Mouse (Mus musculus) testis, postnatal 14 days (tissue): ENCODE results near the gene Nfasc.
A peak's percentile ranks its signal among the peaks of the same experiment; 100 is the strongest.

Experiments used
- DNase-seq: peaks from one replicate; pipeline ENCODE4 v3.0.0; 2021; ENCODE audit warnings: low spot score

Nfasc gene

DNA sequence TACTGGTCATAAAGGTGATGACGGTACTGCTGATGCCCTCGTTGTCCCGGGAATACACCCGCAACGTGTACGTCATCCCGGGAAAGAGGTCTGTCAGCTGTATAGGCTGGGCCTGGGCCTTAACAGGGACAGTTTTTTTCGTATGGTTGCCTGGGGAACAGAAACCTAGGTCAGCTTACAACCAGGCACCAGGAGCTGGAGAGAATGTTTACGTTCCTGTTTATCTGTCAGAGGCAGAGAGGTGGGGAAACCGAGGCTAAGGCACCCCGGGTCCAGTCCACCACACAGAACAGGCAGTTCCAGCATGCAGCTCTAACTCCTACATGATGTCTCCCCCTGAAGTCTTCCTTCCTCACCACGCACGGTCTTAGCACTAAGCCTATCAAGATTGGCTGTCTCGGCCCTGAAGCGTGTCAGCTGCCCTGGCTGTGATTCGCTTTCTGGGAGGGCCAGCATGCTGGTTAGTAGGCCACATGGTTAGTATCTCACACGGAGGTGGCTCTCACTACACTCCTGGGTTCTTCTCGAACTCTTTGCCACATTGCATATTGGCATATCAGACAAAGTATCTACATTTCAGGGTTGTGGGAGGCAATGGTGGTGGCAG, 158.5 kb downstream of the Nfasc start:
- no peak for DNase-seq

DNA sequence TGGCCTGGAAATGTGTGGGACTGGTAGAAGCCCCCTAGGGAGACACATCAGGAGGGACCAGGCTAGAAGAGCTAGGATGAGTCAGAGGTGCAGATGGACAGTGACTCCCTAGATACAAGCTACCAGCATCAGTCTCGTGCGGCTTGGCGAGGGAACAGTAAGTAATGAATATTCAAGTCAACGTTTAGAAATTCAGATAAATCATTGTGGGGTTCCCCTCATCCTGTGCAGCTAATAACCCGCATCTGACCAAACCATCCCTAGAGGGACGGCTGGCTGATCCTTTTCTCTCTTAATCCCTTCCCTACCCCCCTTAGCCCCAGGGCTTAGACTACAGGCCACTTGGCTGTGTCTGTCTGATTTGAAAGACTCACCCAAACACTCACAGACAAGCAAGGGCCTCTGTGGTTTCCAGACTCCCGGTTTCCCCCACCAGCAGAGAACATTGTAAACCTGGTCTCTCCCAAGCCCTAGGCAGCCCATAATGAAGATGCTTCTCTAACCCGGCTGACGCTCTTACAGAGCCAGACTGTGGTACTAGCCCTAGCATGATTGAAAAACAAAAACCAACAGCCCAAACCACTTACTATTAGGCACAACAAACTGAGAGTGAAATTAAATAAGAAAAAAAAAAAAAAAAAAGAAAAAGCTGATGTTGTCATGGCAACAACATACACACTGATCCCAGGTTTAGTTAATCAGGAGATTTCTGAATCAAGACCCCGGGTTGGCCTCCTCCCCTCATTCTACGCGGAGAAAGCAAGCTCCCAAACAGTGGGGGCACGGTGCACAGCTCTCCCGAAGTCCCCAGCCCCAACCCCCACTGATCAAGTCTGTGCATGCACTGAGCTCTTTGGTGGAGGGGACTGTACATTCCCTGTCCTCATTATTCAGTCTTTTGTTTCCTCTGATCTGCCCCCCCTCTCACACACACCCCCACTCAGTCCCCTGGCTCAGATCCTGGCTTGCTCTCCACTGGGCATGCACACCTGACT, 159.5 kb downstream of the Nfasc start:
- DNase-seq: no peak

DNA sequence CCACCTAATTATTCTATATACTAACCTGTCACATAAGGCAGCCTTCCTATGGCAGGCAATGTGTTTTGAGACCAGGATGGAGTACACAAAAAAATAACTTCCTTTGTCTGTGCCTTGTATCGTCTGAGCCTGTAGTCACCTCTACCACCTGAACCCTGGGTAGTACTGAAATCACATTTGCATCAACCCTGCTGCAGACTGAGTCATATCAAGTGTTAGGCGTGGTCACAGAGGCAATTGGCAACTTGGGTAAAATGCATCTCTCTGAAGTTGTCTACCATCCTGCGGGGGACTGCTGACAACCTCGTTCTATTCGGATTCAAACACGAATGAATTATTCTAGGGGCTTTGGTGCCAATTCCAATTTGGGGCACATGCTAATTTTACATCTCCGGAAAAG, 161.5 kb downstream of the Nfasc start:
- DNase-seq: no peak

DNA sequence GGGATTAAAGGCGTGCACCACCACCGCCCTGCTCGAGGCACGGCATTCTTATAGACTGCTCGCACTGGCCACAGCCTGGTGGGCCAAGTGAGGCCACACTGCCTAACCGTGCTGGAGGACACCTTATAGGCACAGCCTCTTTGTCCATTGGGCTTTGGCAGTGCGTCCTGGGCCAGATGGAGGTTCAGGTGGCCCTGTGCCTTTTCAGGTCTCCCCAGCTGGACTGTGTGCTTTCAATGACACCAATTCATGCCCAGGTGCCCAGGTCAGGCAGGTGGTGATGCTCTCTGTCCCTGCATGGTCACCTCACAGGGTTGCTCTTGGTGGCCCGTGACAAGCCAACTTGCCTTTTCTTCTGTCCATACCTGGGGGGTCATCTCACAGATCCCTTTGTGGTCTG, 164.8 kb downstream of the Nfasc start:
- no peak for DNase-seq

DNA sequence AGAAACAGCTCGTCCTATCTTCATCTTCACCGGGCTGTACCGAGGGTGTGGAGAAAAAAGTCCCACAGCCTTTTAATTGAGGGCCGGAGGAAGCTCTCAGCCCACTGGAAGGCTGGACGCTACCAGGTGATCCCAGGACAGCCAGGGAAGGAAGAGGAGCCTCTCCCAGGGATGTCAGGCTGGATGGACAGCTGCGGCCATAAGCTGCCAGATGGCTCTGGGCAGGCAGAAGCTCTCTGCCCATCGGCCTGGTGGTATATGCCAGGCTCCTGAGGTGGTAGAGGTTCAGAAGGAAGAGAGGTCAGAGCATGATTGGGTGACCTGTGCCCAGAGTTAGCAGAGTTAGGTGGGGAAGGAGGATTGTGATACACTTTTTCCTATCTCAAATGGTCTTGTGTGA, 168.7 kb downstream of the Nfasc start:
- no peak for DNase-seq

DNA sequence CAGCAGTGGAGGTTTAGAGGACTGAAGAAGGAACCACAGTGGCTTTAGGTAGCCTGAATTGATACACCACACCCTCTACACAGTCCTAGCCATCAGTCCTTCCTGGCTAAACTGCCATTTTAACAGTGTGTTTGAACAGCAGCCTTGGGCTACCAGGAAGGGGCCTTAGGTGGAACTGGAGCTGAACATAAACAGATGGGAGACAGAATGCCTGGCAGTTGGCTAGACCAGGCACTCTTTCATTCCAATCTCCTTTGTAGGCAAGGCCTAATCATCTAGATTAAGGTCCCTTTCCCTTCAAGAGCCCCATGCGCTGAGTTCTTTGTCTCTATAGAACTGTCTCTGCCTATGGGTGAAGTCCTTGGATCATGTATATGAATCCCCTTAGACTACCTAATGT, 170.0 kb downstream of the Nfasc start:
- DNase-seq: no peak

DNA sequence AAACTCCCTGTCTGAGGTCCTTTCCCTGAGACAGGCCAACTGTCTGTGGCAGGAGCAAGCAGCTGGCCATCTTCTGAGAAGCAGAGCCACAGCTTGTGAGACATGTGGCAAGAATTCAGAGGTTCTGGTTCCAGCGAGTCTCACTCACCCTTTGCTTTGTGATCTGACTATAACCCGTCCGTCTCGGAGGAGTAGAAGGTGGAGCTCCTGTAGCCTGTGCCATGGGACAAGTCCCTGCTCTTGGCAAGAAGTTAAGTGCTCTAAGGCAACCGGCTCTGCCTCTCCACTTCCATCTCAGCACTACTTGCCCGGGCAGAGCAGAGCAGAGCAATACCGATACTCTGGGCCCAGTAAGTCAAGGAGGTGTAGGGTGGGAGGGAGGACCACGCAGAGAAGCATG, 170.7 kb downstream of the Nfasc start:
- DNase-seq: no peak

DNA sequence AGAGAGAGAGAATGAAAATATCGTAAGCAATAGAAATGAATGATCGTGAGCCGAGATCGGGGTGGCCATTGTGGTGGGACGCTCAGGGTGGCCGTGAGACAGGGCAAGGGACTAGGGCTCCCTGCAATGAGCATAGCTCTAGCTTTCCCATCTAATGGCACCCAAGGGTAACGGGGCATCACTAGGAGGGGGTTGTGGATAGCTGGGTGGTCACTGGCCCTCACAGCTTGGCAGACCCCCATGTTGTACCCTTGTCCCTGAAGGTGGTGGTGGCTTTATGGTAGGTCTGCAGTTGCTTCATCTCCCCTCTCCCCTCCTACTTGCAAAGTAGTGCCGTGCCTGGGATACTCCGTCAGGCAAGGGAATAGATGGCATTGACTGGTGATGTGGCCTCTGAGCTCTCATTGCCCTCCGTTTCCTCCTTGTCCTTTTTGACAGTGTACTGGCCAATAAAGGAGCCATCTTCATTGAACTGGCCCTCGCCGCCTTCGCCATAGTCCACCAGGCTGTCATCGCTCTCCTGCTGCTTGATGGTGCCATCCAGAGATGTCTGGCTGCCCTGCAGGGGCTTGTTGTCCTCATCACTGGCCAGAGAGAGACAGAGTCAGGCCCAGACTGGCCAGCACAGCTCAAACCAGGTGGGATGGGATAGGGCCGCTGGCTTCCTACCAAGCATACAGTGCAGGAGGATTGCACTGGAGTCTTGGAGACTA, 171.4 kb downstream of the Nfasc start:
- no peak for DNase-seq

DNA sequence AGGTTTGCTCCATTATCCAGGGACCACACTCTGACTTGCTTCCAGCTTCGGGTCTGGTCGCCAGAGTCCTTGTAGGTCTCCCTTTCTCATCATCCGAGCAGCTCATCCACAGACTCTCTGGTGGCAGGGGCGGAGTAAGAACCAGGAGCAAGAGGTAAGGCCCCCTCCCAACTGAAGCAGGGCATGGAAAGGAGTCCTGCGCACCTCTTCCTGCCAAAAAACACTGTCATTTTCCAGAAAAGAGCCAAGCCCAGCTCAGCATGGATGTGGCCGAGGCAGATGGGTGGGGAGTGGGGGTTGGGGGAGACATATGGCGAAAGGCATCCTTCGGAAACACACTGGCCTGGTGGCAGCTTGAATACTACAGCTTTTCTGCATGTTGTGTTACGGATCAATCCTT, 172.1 kb downstream of the Nfasc start:
- DNase-seq: no peak

DNA sequence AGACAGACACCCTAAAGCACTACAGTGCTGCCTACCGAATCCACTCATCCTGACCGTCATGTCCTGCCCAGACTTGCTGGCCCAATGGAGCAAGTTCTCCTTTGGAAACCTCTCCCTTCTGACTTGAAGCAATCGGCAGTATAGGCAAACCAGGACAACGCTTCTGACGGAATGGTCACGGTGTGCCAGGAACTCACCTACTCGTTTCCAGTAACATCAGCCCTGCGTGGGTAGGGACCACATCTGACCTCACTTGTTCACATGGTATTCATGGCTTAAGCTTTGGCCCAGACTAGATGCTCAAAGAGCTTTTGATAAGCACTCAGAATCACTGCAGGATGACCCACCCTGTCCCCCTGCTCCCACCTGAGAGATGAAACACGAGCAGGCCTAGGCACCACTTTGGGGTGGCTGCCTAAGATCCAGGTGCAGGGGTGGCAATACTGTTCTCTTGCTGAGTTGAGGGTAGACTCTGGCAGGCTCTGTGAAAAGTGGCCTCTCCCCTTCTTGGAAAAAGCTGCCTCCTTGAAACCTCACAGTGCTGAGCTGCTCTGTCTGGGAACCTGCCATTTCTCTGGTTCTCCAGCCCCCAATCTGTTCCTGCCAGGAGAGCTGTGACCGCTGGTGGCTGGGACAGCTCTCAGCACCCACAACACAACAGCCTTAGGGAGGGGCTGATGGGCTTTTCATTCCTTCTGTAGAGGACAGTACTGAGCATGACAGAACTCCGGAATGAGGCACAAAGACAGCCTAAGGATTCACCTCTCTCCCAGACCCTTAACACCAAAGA, 174.1 kb downstream of the Nfasc start:
- DNase-seq: no peak

DNA sequence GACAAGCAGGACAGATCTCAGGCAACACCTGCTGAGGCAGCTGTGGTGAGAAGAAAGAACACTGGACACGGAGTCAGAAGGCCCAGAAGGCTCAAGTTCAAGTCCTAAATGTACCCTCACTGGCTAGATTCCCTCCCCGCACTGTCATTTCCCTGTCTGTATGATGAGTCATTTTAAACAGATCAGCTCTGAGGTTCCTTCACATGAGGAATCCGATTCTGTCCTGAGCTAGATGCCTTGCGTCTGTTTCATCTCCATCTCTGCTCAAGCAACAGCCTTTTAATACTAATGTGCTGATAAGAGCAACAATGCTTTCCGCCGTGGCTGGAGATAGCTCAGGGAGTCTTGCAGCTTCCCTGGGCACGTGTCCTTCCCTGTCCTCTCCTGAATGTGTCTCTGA, 175.8 kb downstream of the Nfasc start:
- DNase-seq: no peak

DNA sequence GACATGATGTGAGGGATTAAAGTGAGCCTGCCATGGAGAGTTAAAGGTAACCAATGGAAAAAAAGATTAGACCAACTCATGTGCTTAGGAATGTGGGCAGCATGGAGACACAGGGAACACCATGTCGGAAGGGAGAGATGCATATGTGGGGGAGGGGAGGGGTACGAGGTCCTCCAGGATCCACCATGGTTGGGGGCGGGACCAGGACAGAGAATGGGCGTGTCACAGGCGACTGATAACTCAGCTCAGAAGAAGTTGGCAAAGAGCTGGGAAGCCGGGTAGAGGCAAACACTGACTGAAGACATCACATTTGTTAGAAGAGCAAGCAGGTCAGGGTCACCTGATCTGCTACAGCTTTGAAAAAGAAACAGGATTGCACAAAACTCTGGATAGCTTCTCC, 176.7 kb downstream of the Nfasc start:
- DNase-seq: no peak

DNA sequence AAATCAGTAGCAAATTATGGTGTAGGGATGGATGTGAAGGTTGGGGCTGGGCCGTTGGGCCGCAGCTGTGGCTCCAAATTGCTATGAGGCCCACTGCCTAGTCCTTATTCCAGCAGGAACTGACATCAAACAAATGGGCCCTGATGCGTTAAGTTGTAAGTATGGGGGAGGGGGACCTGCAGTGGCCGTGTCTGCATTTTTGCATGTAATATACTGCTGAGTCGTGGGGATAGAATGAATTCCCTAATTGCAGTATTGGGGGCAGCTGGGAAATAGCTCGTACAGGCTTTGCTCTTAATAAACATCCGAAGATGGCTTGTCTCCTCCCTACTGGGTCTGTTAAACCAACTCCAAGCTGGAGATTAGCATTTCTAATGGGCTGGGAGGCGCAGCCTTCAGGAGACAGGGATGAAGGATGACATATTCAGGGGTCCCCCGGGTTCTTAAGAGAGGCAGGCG, 179.2 kb downstream of the Nfasc start:
- no peak for DNase-seq

DNA sequence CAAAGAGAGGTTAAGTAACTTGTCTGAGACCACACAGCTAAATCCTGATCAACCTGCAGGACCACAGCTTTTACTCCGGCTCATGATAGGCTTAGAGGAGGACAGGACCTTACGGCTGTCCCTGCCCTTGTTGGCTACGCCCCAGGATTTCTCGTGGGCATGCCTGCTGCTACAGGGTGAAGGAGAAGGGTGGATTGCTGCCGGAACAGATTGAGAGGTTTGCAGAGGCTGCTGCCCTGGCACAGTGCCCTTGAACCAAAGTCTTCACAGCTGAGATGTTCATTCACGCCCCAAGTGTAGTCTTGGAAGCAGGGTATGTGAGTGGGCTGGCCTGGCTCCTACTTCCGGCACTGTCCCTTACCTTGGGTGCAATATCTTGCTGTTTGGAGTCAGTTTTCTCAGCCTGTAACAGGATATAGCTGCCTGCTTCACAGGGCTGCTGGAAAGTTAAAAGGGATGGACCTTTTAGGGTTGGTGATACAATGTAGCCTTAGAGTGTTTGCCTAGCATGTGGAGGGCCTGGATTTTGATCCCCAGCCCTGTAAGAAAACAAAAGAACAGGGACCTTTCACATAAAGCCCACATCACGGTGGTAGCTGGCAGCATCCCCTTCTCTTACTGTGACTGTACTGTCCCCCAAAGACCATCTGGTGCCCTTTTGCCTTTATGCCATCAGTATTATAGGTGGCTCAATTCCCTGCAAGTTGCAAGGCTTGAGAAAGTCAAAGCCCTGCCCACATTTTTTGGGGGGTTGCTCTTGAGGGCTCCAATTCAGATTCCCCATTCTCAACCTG, 180.5 kb downstream of the Nfasc start:
- DNase-seq: peak; percentile 24

DNA sequence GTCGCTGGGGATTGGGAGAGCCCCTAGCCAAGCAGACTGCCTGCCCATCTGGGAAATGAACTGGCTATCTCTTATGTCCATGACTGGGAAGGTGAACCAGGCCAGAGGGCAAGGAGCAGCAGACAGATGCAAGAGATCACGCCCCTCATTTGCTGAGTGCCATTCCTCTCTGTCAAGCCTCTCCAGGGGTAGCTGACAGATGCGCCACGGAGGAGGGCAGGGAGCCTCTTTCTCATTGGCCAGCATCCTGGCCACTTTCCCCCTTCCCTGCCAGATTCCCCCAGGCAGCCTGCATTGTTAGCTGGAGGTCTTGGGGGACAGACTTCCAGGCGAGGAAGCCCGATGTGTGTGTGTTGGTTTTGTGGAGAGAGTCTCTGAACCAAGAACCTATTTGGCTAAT, 182.6 kb downstream of the Nfasc start:
- DNase-seq: no peak

DNA sequence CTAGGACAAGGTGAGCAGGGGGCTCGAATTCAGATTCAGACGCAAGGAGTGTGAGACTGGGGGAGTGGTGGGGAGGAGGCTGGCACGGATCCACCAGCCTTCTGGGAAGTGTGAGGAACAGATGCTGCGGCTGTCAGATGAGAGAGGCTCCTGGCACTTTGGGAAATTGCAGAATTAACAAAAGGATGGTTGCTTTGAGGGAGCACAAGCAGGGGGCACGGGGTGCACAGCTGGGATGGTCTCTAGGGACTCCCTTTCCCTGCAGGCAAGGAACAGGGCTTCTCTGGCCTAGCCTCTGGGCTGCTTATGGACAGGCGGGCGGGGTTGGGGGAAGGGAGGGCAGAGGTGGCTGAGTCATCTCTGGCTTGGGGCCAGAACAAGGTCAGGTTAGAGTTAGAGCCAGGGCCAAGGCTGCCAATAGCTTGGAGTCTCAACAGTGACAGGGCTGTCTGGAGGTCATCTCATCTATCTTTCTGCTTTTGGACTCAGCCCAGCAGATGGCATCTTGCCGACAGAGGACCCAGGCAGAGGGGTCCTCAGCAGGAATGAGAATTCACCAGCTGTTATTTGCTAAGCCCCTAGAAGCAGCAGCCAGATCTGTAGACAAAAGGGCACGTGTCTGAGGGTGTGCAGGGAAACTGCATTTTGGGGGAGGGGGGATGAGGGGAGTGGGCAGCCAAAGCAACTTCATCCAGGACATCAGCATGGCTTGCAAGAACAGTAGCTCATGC, 183.5 kb downstream of the Nfasc start:
- no peak for DNase-seq

DNA sequence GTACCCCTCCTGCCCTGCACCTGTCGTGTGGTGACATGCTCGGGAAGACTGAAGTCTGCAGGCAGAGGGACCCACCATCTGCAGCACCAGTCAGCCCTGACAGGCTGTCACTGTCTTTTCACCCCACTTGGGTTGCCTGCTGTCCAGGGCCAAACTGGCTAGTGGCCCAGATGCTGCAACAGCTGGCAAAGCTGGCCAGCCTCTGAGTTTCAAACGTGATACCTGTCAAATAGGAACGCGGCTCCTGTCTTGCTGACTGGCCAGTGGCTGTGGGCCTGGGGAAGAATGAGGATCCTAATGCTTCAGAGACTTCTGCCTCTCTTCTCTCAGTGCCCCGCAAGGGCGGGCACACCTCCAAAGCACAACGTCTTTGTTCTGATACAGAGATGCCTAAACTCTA, 197.8 kb downstream of the Nfasc start:
- DNase-seq: no peak

DNA sequence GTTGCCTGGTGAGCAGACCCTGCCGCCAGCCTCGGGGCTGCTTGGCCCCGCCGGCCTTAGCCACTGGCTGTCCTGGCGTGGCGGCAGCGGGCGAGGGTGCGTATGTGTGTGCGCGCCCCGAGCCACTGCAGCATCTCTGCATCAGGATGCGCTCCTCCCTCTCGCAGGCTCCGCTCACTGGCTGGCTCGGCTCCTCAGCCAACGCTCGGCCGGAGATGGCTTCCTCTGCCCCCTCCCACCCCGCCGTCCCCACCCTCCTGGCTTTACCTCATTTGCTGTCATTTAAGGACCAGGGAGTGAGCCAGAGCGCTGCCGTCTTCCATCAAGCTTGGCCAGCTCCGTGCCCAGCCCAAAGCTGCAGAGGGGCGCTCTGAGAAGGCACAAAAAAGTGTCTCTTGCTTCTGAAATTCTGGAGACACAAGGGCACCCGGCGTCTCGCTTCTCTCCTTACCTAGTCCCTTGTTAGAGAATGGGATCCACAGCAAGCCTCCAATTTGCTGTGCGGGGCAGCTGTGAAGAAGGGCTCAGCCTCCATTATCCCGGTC, 198.8 kb downstream of the Nfasc start, which contains the start of gene Cntn2:
Cntn2 (minus strand) TSS at position 495 of the 545 bp plus-strand sequence.
- DNase-seq: no peak

DNA sequence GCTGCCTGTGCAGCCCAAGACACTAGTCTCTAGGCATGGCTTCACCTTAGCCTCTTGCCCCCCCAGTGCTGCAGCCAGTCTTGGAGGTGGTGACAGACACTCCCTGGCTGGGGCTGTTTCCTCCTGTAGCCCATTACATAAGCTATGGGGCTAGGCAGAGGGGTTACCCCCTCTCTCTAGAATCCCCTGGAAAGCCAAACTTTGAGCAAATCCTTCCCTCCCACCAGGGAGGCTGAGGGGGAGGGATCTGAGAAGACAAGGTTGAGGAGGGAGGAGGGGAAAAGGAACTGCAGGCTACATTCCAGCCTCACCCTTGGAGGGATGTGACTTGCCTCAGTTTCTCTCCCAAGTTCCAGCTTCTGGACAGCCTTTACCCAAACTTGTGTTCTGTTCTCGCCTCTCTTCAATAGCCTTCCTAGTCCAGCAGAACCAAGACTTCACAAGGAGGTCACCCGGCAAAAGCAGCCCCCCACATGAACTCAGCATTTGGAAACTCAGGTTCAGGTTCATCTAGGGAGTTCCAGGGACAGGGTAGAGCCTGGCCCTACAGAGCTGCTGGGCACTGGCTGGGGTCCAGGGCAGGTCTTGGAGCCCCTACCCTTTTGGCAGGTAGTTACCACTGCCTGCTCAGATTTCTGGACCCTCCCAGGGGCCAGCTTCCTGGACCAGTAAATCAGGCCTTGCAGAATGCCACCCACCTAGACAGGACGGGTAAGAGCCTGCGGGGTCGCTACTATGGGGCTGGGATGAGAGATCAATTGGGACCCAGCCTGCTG, 199.6 kb downstream of the Nfasc start:
- no peak for DNase-seq
